Mouse (Mus musculus): ENCODE measurements around the gene Olfr520. TPM values are rescaled to one million over a fixed set of nuclear protein-coding genes. Genes with fewer than 3 reads are reported as not detected.
"Not testable (repeated sequence)": the region's sequence is repeated elsewhere in the genome, so short reads cannot be mapped to it uniquely, and the experiment has no call there.

The Olfr520 gene
- total RNA-seq, 1 experiment: not detected

DNA sequence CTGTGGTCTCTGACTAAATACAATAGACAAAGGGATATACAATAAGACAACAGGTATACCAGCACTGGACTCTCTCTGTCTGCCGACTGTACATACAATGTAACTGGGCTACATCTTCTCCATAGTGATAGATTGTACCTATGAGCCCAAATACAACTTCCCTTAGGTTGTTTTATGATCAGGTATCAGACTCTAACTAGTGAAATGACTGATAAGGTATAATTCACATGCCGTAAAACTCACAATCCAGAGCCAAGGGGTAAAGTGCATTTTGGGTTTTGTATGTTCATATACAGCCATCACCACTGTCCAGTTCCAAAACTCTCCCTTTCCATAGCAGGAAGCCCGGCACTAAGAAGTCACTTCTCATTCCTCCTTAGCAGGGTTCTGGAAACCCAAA, 36.7 kb upstream of the Olfr520 start:
- no peak overlapping the region for H3K4me3 ChIP-seq (ENCODE audit: insufficient read depth in 1 of 2, low read depth in 1 of 2, low read length in 2 of 2, poor library complexity in 1 of 2, severe bottlenecking in 1 of 2)
- H3K36me3 ChIP-seq (ENCODE audit: control insufficient read depth, insufficient read depth, low read length, poor library complexity, severe bottlenecking): no peaks in the 10 kb centered on the region
- in situ Hi-C loops (cut with MboI; ENCODE audit: low sequenced_read_pairs in 2 of 2, unreplicated experiment in 2 of 2): no loop called here
- no peak overlapping the region for H3K27ac ChIP-seq (ENCODE audit: insufficient read depth, low read depth, low read length, poor library complexity, severe bottlenecking)
- DNase-seq (ENCODE audit: low read depth, low spot score): no peak
- no peak for TF ChIP-seq ZNF384 (IDR thresholded peaks at IDR 0.05; ENCODE audit: low read depth, low read length)
- no peak for TF ChIP-seq MAFK (IDR thresholded peaks at IDR 0.05; ENCODE audit: insufficient read depth, low read depth, low read length)
- no peak for TF ChIP-seq ZC3H11A (IDR thresholded peaks at IDR 0.05; ENCODE audit: borderline replicate concordance, low read depth, low read length)
- TF ChIP-seq HCFC1 (IDR thresholded peaks at IDR 0.05; ENCODE audit: borderline replicate concordance, insufficient read depth, low read length): no peak
- no peak for TF ChIP-seq CHD2 (IDR thresholded peaks at IDR 0.05; ENCODE audit: low read depth, low read length)
- no peaks in the 10 kb centered on the region for H3K4me1 ChIP-seq (ENCODE audit: control insufficient read depth in 2 of 2, insufficient read depth in 2 of 2, low read length in 2 of 2, poor library complexity in 1 of 2)
- H3K9ac ChIP-seq (ENCODE audit: insufficient read depth, low read depth, low read length, poor library complexity, severe bottlenecking): no peak overlapping the region
- H3K9me3 ChIP-seq (ENCODE audit: control insufficient read depth, insufficient read depth, low read depth, low read length): no peaks in the 10 kb centered on the region

- DNase-seq (ENCODE audit: low read depth, low spot score): no peak
- no peak for TF ChIP-seq CHD2 (IDR thresholded peaks at IDR 0.05; ENCODE audit: low read depth, low read length)
- in situ Hi-C loops (cut with MboI; ENCODE audit: low sequenced_read_pairs in 2 of 2, unreplicated experiment in 2 of 2): no loop called here
- no peak overlapping the region for H3K4me3 ChIP-seq (ENCODE audit: insufficient read depth in 1 of 2, low read depth in 1 of 2, low read length in 2 of 2, poor library complexity in 1 of 2, severe bottlenecking in 1 of 2)
- H3K27ac ChIP-seq (ENCODE audit: insufficient read depth, low read depth, low read length, poor library complexity, severe bottlenecking): no peak overlapping the region
- H3K4me1 ChIP-seq (ENCODE audit: control insufficient read depth in 2 of 2, insufficient read depth in 2 of 2, low read length in 2 of 2, poor library complexity in 1 of 2): no peaks in the 10 kb centered on the region
- H3K36me3 ChIP-seq (ENCODE audit: control insufficient read depth, insufficient read depth, low read length, poor library complexity, severe bottlenecking): no peaks in the 10 kb centered on the region
- H3K9me3 ChIP-seq (ENCODE audit: control insufficient read depth, insufficient read depth, low read depth, low read length): no peaks in the 10 kb centered on the region
- H3K9ac ChIP-seq (ENCODE audit: insufficient read depth, low read depth, low read length, poor library complexity, severe bottlenecking): no peak overlapping the region
These were observed 36.1 kb upstream of the Olfr520 start for GRCm38 (mm10) chr7:99693976-99694375.

- H3K9me3 ChIP-seq (ENCODE audit: control insufficient read depth, insufficient read depth, low read depth, low read length); H3K9ac ChIP-seq (ENCODE audit: insufficient read depth, low read depth, low read length, poor library complexity, severe bottlenecking); H3K4me3 ChIP-seq (ENCODE audit: insufficient read depth in 1 of 2, low read depth in 1 of 2, low read length in 2 of 2, poor library complexity in 1 of 2, severe bottlenecking in 1 of 2); H3K27ac ChIP-seq (ENCODE audit: insufficient read depth, low read depth, low read length, poor library complexity, severe bottlenecking); in situ Hi-C loops (cut with MboI; ENCODE audit: low sequenced_read_pairs in 2 of 2, unreplicated experiment in 2 of 2); DNase-seq (ENCODE audit: low read depth, low spot score); H3K4me1 ChIP-seq (ENCODE audit: control insufficient read depth in 2 of 2, insufficient read depth in 2 of 2, low read length in 2 of 2, poor library complexity in 1 of 2); H3K36me3 ChIP-seq (ENCODE audit: control insufficient read depth, insufficient read depth, low read length, poor library complexity, severe bottlenecking): not testable (repeated sequence)
These were observed 35.6 kb upstream of the Olfr520 start for GRCm38 (mm10) chr7:99694424-99694823.

DNA sequence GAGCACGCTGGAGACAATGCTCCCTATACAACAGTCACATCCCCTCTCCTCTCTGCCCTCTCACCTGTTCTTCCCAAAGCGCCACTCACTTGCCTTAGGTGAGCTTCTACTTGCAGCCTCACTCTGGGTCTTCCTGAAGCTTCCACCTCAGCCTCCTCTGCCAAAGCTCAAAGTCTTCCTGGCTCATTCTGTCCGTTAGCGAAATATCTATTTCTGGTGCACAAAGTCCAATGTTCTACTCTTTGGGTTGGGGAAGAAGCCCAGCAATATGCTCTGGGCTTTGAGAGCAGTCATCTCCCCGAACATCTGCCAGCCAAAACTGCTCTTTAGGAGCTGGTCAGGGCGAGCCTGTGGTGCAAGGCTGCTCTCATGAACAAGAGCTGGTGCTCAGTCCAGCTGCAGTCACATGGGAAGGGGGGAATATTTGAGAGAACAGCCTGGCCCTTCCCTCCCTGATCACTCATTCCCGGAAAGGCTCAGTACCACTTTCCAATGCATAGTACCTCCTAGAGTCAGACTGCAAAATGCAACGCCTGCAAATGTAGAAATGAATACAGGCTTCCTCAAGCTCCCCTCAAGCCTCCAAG, 34.5 kb upstream of the Olfr520 start:
- H3K4me1 ChIP-seq (ENCODE audit: control insufficient read depth in 2 of 2, insufficient read depth in 2 of 2, low read length in 2 of 2, poor library complexity in 1 of 2): no peaks in the 10 kb centered on the region
- no peaks in the 10 kb centered on the region for H3K9me3 ChIP-seq (ENCODE audit: control insufficient read depth, insufficient read depth, low read depth, low read length)

GRCm38 (mm10) chr7:99698576-99698975, 31.5 kb upstream of the Olfr520 start:
- no peak overlapping the region for H3K9ac ChIP-seq (ENCODE audit: insufficient read depth, low read depth, low read length, poor library complexity, severe bottlenecking)
- H3K4me1 ChIP-seq (ENCODE audit: control insufficient read depth in 2 of 2, insufficient read depth in 2 of 2, low read length in 2 of 2, poor library complexity in 1 of 2): no peaks in the 10 kb centered on the region
- H3K9me3 ChIP-seq (ENCODE audit: control insufficient read depth, insufficient read depth, low read depth, low read length): no peaks in the 10 kb centered on the region
- no peak overlapping the region for H3K27ac ChIP-seq (ENCODE audit: insufficient read depth, low read depth, low read length, poor library complexity, severe bottlenecking)
- no peak for DNase-seq (ENCODE audit: low read depth, low spot score)
- H3K4me3 ChIP-seq (ENCODE audit: insufficient read depth in 1 of 2, low read depth in 1 of 2, low read length in 2 of 2, poor library complexity in 1 of 2, severe bottlenecking in 1 of 2): no peak overlapping the region
- TF ChIP-seq MAFK (IDR thresholded peaks at IDR 0.05; ENCODE audit: insufficient read depth, low read depth, low read length): no peak
- TF ChIP-seq HCFC1 (IDR thresholded peaks at IDR 0.05; ENCODE audit: borderline replicate concordance, insufficient read depth, low read length): no peak
- no peak for TF ChIP-seq CHD2 (IDR thresholded peaks at IDR 0.05; ENCODE audit: low read depth, low read length)
- no peaks in the 10 kb centered on the region for H3K36me3 ChIP-seq (ENCODE audit: control insufficient read depth, insufficient read depth, low read length, poor library complexity, severe bottlenecking)
- in situ Hi-C loops (cut with MboI; ENCODE audit: low sequenced_read_pairs in 2 of 2, unreplicated experiment in 2 of 2): no loop called here

More for the DNA sequence above, 34.5 kb upstream of the Olfr520 start:
- Histone ChIP-seq H3K4me3 (ENCODE audit: insufficient read depth in 1 of 2, low read depth in 1 of 2, low read length in 2 of 2, poor library complexity in 1 of 2, severe bottlenecking in 1 of 2) (no peak overlapping the region), H3K27ac (ENCODE audit: insufficient read depth, low read depth, low read length, poor library complexity, severe bottlenecking) (no peak overlapping the region), H3K9ac (ENCODE audit: insufficient read depth, low read depth, low read length, poor library complexity, severe bottlenecking) (no peak overlapping the region), H3K36me3 (ENCODE audit: control insufficient read depth, insufficient read depth, low read length, poor library complexity, severe bottlenecking) (no peaks in the 10 kb centered on the region)
- no peak for DNase-seq (ENCODE audit: low read depth, low spot score)
- in situ Hi-C loops (cut with MboI; ENCODE audit: low sequenced_read_pairs in 2 of 2, unreplicated experiment in 2 of 2): no loop called here
- TF ChIP-seq HCFC1 (IDR thresholded peaks at IDR 0.05; ENCODE audit: borderline replicate concordance, insufficient read depth, low read length) (no peak), ZNF384 (IDR thresholded peaks at IDR 0.05; ENCODE audit: low read depth, low read length) (no peak), CHD2 (IDR thresholded peaks at IDR 0.05; ENCODE audit: low read depth, low read length) (no peak), MAFK (IDR thresholded peaks at IDR 0.05; ENCODE audit: insufficient read depth, low read depth, low read length) (no peak), ZC3H11A (IDR thresholded peaks at IDR 0.05; ENCODE audit: borderline replicate concordance, low read depth, low read length) (no peak)
